Mouse (Mus musculus): ENCODE results near the gene Procr. TPM values are rescaled to one million over a fixed set of nuclear protein-coding genes. Genes with fewer than 3 reads are reported as not detected.

The Procr gene
- polyA plus RNA-seq, 1 experiment: 3.9 TPM

DNA sequence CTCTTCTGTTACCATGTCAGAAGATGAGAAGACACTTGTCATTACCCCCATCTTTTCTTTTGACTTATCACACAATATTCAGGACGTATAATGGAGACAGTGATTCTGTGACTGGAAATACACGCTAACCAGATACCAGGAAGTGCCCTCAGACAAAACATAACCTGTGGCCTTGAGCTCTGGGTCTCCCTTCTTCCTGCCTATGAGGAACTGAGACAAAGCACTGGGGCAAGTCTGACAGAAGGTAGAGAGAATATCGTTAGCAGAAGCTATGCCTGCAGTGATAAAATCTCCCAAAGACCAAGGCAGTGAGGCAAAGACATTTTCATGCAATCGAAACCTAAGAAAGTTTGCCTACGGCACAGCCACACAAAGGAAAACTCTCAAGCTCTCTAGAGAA lies 30.3 kb upstream of the Procr start:
- no peak overlapping the region for H3K27ac ChIP-seq (ENCODE audit: insufficient read depth, low read depth, low read length)
- no peak for DNase-seq
- no peak for TF ChIP-seq POLR2A (IDR thresholded peaks at IDR 0.05; ENCODE audit: low read depth, low read length)
- no peak for TF ChIP-seq CTCF (conservative IDR thresholded peaks at IDR 0.05; ENCODE audit: insufficient read depth, insufficient read length, low read depth, low read length)
- H3K4me3 ChIP-seq (ENCODE audit: insufficient read depth, low read depth, low read length): no peak overlapping the region
- no peaks in the 10 kb centered on the region for H3K4me1 ChIP-seq (ENCODE audit: control insufficient read depth, insufficient read depth, low read length)
- H3K36me3 ChIP-seq (ENCODE audit: control insufficient read depth, insufficient read depth, low read length): no peaks in the 10 kb centered on the region
- no peaks in the 10 kb centered on the region for H3K27me3 ChIP-seq (replicated peaks; ENCODE audit: control insufficient read depth, insufficient read depth, low read length)
- 88% methylated on average over 5 of the region's 5 CpGs for WGBS

DNA sequence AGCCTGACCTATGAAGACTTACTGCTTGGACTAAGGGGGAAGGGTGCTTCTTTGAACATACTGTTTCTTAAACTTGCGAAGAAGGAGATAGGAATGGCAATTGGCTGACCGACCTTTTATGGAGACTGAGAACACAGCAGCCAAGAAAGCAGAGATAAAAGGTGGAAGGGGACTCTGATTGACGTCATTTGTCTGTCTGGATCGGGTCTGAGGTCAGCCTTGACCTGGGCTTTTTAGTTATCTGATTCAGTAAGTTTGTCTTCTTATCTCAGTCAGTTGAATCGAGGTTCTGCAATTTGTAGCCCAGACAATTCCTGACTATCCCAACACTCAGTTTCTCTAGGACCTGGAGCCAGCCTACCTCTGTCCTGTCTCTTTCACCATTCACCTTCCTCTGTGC lies 26.9 kb upstream of the Procr start:
- no peak for DNase-seq
- Histone ChIP-seq H3K36me3 (ENCODE audit: control insufficient read depth, insufficient read depth, low read length) (no peaks in the 10 kb centered on the region), H3K4me1 (ENCODE audit: control insufficient read depth, insufficient read depth, low read length) (peaks cover 5% of the 10 kb centered on the region; the same call in 1 of the 2 replicates), H3K4me3 (ENCODE audit: insufficient read depth, low read depth, low read length) (no peak overlapping the region), H3K27me3 (replicated peaks; ENCODE audit: control insufficient read depth, insufficient read depth, low read length) (no peaks in the 10 kb centered on the region), H3K27ac (ENCODE audit: insufficient read depth, low read depth, low read length) (no peak overlapping the region)
- TF ChIP-seq POLR2A (IDR thresholded peaks at IDR 0.05; ENCODE audit: low read depth, low read length) (no peak), CTCF (conservative IDR thresholded peaks at IDR 0.05; ENCODE audit: insufficient read depth, insufficient read length, low read depth, low read length) (no peak)
- WGBS: 83% methylated on average over 5 of the region's 5 CpGs

DNA sequence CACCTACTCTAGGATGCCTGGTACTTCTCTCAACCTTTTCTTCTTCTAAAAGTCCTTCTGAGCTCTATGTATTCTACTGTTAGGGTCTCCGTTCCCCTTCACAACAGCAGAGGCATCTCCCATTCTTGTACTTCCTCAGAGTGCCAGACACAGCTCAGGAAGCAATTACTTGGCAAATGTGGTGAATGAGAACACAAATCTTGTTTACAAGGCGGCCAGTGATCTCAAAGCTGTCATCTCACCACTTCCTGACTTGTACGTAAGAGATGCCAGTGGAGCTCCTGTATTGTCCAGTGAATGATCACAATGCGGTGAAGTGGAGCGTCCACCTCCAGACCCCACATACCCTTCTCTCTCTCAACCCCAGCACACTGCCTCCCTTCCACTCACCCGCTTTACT lies 26.4 kb upstream of the Procr start:
- no peak for TF ChIP-seq CTCF (conservative IDR thresholded peaks at IDR 0.05; ENCODE audit: insufficient read depth, insufficient read length, low read depth, low read length)
- no peak for TF ChIP-seq POLR2A (IDR thresholded peaks at IDR 0.05; ENCODE audit: low read depth, low read length)
- H3K4me1 ChIP-seq (ENCODE audit: control insufficient read depth, insufficient read depth, low read length): peaks cover 5% of the 10 kb centered on the region; the same call in 1 of the 2 replicates
- no peaks in the 10 kb centered on the region for H3K36me3 ChIP-seq (ENCODE audit: control insufficient read depth, insufficient read depth, low read length)
- WGBS: 77% methylated on average over 6 of the region's 6 CpGs
- no peaks in the 10 kb centered on the region for H3K27me3 ChIP-seq (replicated peaks; ENCODE audit: control insufficient read depth, insufficient read depth, low read length)
- H3K4me3 ChIP-seq (ENCODE audit: insufficient read depth, low read depth, low read length): no peak overlapping the region
- DNase-seq: no peak
- no peak overlapping the region for H3K27ac ChIP-seq (ENCODE audit: insufficient read depth, low read depth, low read length)

DNA sequence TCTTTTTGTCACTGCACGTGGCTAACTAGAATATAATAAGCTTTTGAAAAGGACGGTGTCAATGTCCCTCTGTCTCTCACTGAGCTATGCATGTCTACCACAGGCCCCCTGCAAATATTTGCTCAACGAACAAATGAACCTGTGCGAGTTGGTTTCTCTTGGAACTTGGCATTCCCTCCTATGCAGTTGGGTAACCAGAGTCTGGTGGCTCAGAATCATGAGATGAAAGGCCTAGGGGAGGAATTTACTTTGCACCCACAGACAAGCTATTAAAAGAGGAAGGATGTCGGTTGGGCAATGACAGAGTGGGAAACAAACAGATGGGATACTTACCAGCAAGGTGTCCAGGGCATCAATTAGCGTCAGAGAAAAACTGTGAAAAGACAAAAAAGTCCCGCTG lies 24.6 kb upstream of the Procr start:
- Histone ChIP-seq H3K36me3 (ENCODE audit: control insufficient read depth, insufficient read depth, low read length) (no peaks in the 10 kb centered on the region), H3K4me1 (ENCODE audit: control insufficient read depth, insufficient read depth, low read length) (peaks cover 5% of the 10 kb centered on the region; the same call in 1 of the 2 replicates), H3K27ac (ENCODE audit: insufficient read depth, low read depth, low read length) (no peak overlapping the region), H3K27me3 (replicated peaks; ENCODE audit: control insufficient read depth, insufficient read depth, low read length) (no peaks in the 10 kb centered on the region), H3K4me3 (ENCODE audit: insufficient read depth, low read depth, low read length) (no peak overlapping the region)
- no peak for DNase-seq
- no peak for TF ChIP-seq POLR2A (IDR thresholded peaks at IDR 0.05; ENCODE audit: low read depth, low read length)
- no peak for TF ChIP-seq CTCF (conservative IDR thresholded peaks at IDR 0.05; ENCODE audit: insufficient read depth, insufficient read length, low read depth, low read length)
- WGBS: 90% methylated on average over 7 of the region's 7 CpGs

DNA sequence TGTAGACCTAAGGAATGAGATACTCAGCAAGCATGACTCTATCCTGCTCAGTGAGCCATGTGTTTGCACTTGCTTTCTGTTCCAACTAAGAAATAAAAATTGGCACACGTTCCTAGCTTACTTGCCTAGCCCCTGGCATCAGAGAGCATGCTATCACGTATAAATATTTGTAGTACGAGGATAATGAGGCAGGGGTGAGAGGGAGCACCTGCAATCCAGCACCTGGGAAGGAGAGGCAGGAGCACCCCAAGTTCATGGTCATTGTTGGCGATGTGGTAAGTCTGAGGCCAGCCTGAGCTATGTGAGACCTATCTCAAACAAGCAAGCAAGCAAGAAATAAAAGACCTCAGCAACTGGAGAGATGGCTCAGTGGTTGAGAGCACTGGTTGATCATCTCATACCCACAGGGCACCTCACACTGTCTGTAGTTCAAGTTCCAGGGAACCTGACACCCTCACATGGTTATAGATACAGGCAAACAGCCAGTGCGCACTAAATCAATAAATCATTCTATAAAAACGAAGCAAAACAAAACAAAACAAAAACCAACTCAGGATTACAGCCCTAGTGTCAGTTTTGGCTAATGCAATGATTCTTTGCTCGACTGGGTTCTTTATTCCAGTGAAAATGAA lies 23.0 kb upstream of the Procr start:
- DNase-seq: no peak
- WGBS: 46% methylated on average over 7 of the region's 7 CpGs
- no peak overlapping the region for H3K27ac ChIP-seq (ENCODE audit: insufficient read depth, low read depth, low read length)

DNA sequence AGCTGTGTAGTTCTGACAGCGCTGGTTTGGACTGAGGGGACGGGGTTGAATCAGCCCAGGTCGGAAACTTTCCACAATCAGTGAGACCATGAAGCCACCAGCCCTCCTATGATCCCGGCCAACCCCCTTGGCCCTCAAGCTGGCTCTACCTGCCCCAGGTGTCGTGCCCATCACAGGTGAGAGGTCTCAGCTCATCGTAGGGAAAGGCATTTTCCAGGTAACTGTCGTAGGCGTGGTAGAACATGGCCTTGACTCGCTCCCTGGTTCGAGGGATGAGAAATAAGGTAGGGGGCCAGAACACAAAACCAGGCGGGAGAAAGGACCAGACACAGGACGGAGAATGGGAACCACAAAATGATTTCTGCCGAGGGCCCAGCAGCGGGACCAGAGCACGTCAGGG lies 22.2 kb upstream of the Procr start:
- DNase-seq: no peak
- WGBS: 3% methylated on average over 15 of the region's 15 CpGs
- no peaks in the 10 kb centered on the region for H3K36me3 ChIP-seq (ENCODE audit: control insufficient read depth, insufficient read depth, low read length)
- H3K4me3 ChIP-seq (ENCODE audit: insufficient read depth, low read depth, low read length): peak overlapping the region; percentile 88
- TF ChIP-seq CTCF (conservative IDR thresholded peaks at IDR 0.05; ENCODE audit: insufficient read depth, insufficient read length, low read depth, low read length): no peak
- no peak overlapping the region for H3K27ac ChIP-seq (ENCODE audit: insufficient read depth, low read depth, low read length)
- H3K27me3 ChIP-seq (replicated peaks; ENCODE audit: control insufficient read depth, insufficient read depth, low read length): no peaks in the 10 kb centered on the region
- peaks cover 5% of the 10 kb centered on the region; the same call in 1 of the 2 replicates for H3K4me1 ChIP-seq (ENCODE audit: control insufficient read depth, insufficient read depth, low read length)

More for the DNA sequence above, 23.0 kb upstream of the Procr start:
- peaks cover 5% of the 10 kb centered on the region; the same call in 1 of the 2 replicates for H3K4me1 ChIP-seq (ENCODE audit: control insufficient read depth, insufficient read depth, low read length)
- no peaks in the 10 kb centered on the region for H3K27me3 ChIP-seq (replicated peaks; ENCODE audit: control insufficient read depth, insufficient read depth, low read length)
- H3K36me3 ChIP-seq (ENCODE audit: control insufficient read depth, insufficient read depth, low read length): no peaks in the 10 kb centered on the region
- TF ChIP-seq POLR2A (IDR thresholded peaks at IDR 0.05; ENCODE audit: low read depth, low read length) (no peak), CTCF (conservative IDR thresholded peaks at IDR 0.05; ENCODE audit: insufficient read depth, insufficient read length, low read depth, low read length) (no peak)
- no peak overlapping the region for H3K4me3 ChIP-seq (ENCODE audit: insufficient read depth, low read depth, low read length)

DNA sequence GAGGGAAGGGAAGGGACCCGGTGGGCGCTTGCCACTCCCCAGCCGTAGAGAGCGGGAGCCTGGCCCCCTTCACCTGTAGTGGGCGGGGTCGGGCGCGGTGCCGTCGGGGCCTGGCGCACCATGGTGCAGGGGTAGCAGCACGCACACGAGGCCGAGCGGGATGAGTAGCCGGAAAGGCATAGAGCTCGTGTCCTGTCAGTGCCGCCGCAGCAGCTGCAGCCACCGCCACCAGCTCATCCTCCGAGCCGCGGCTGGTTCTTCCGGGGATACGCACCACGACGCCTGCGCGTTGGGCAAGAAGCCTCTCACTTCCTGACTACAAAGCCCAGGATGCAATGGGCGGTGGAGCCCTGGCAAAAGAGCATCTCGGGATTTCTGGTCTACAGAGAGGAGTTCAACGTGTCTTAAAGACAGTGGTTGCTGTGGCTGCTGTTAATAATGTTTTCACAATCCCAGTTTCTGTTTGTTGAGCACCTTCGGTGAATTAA lies 21.7 kb upstream of the Procr start, which contains the start of gene Edem2:
Edem2 (minus strand) TSS at position 318 of the 488 bp plus-strand sequence.
- Histone ChIP-seq H3K27ac (ENCODE audit: insufficient read depth, low read depth, low read length) (no peak within 1 kb of the TSS), H3K36me3 (ENCODE audit: control insufficient read depth, insufficient read depth, low read length) (no peaks in the 10 kb centered on the region), H3K4me1 (ENCODE audit: control insufficient read depth, insufficient read depth, low read length) (peaks cover 5% of the 10 kb centered on the region; the same call in 1 of the 2 replicates), H3K27me3 (replicated peaks; ENCODE audit: control insufficient read depth, insufficient read depth, low read length) (no peaks in the 10 kb centered on the region), H3K4me3 (ENCODE audit: insufficient read depth, low read depth, low read length) (peak within 1 kb of the TSS; percentile 88)
- WGBS: under 1% methylated on average over 30 of the region's 33 CpGs
- peak; percentile 96 for DNase-seq
- TF ChIP-seq POLR2A (IDR thresholded peaks at IDR 0.05; ENCODE audit: low read depth, low read length): peak; percentile 80
- TF ChIP-seq CTCF (conservative IDR thresholded peaks at IDR 0.05; ENCODE audit: insufficient read depth, insufficient read length, low read depth, low read length): no peak

Data from kidney, adult 2 months (tissue).